Mouse (Mus musculus): ENCODE measurements at regions not wholly inside any gene's neighbourhood (a gene's known extent, or its start where the extent isn't known, plus 50 kb on each side); places are given as distances from the start of the nearest gene placed in this dataset.
A peak's percentile ranks its signal among the peaks of the same experiment; 100 is the strongest.
"Not testable (repeated sequence)": the region's sequence is repeated elsewhere in the genome, so short reads cannot be mapped to it uniquely, and the experiment has no call there.

GRCm38 (mm10) chr14:53581734-53582133 is 672.2 kb downstream of the Dad1 start:
- not testable (repeated sequence) for TF ChIP-seq NELFE (IDR thresholded peaks at IDR 0.05; ENCODE audit: low read depth, low read length); RAD21 (IDR thresholded peaks at IDR 0.05; ENCODE audit: low read depth, low read length); RCOR1 (conservative IDR thresholded peaks at IDR 0.05; ENCODE audit: low read depth, low read length); CHD2 (IDR thresholded peaks at IDR 0.05; ENCODE audit: low read length)
- peak; percentile 18 to 54; a peak in 3 of 4 replicates for TF ChIP-seq CTCF (conservative IDR thresholded peaks at IDR 0.05 in 1 of 2, IDR thresholded peaks at IDR 0.05 in 1 of 2; ENCODE audit: low read depth in 2 of 2, low read length in 2 of 2)
